Mouse (Mus musculus) liver, embryonic 11.5 days (tissue): ENCODE results near the gene Tmem115. TPM values are rescaled to one million over a fixed set of nuclear protein-coding genes. Genes with fewer than 3 reads are reported as not detected.
A peak's percentile ranks its signal among the peaks of the same experiment; 100 is the strongest.

Source experiments
- ATAC-seq: fragments of 200-750 bp; cut with Nextera tagmentation; replicated peaks from 2 replicates; pipeline ENCODE4 v1.8.0; 2017; ENCODE audit warnings: moderate number of reproducible peaks, mild to moderate bottlenecking, moderate TSS enrichment, moderate library complexity; ENCODE audit not compliant: low FRiP score
- DNase-seq: peaks from one replicate; pipeline ENCODE4 v3.0.0-alpha.2; 2017; ENCODE audit warnings: low spot score
- H3K27ac ChIP-seq: fragments of 300-500 bp; sonication (generic); 2 replicates; pipeline ENCODE4 v1.5.1; 2014; ENCODE audit warnings: mild to moderate bottlenecking, low read depth, low read length, control low read depth
- H3K27me3 ChIP-seq: fragments of 300-500 bp; sonication (generic); replicated peaks from 2 replicates; pipeline ENCODE4 v1.6.1; 2014; ENCODE audit warnings: low read length, mixed read lengths; ENCODE audit not compliant: control insufficient read depth, insufficient read depth
- H3K36me3 ChIP-seq: fragments of 300-500 bp; sonication (generic); 2 replicates; pipeline ENCODE4 v1.6.1; 2014; ENCODE audit warnings: mild to moderate bottlenecking, low read length, moderate library complexity, mixed read lengths; ENCODE audit not compliant: control insufficient read depth, insufficient read depth
- H3K4me1 ChIP-seq: fragments of 300-500 bp; sonication (generic); replicated peaks from 2 replicates; pipeline ENCODE4 v1.6.1; 2014; ENCODE audit warnings: low read length, mixed read lengths; ENCODE audit not compliant: control insufficient read depth, insufficient read depth
- H3K4me2 ChIP-seq: fragments of 300-500 bp; sonication (generic); 2 replicates; pipeline ENCODE4 v1.6.1; 2014; ENCODE audit warnings: mild to moderate bottlenecking, control low read depth, moderate library complexity
- H3K4me3 ChIP-seq: fragments of 300-500 bp; sonication (generic); 2 replicates; pipeline ENCODE4 v1.5.1; 2014; ENCODE audit warnings: low read depth, low read length, control low read depth
- H3K9ac ChIP-seq: fragments of 300-500 bp; sonication (generic); 2 replicates; pipeline ENCODE4 v1.6.1; 2014; ENCODE audit warnings: low read depth, low read length, control low read depth
- H3K9me3 ChIP-seq: fragments of 300-500 bp; sonication (generic); 2 replicates; pipeline ENCODE4 v1.6.1; 2016; ENCODE audit warnings: low read length, inconsistent platforms, mixed read lengths; ENCODE audit not compliant: control insufficient read depth
- WGBS: fragments of 180-500 bp; shearing (Covaris S2); extraction: QIAGEN DNeasy Blood & Tissue Kit; methylation state at CpG from one replicate; pipeline ENCODE4 v1.1.7; 2014; 5-methylcytosine and 5-hydroxymethylcytosine counted together
- polyA plus RNA-seq: library from polyadenylated mRNA; unstranded; fragments of >200 nt; fragmentation: Nextera tagmentation; extraction: Ambion mirVana; gene quantifications from 2 replicates; pipeline ENCODE4 v1.2.1, GENCODE M21; 2014

The Tmem115 gene
- polyA plus RNA-seq, 1 experiment from 2014 or later = 35.4 TPM

DNA sequence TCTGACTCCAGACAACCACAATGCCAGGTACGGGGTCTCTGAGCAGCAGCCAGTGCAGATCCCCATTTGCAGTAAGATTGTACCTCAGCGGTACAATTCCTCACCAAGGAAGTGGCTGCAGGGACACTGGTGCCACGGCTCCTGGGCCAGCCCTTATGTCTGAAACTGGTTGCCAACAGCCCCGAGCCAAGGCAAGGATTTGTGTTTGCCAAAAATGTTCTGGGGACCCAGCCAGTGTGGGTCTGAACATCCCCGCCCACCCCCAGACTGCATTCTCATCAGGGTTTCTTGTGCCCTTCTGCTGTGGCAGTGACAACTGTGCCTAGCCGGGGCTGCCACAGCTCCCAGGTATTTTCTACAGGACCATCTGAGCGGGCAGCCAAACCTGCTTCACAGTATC, 4.5 kb downstream of the Tmem115 start:
- Histone ChIP-seq H3K4me3 (no peak overlapping the region), H3K4me2 (no peak overlapping the region), H3K9me3 (no peaks in the 10 kb centered on the region), H3K9ac (no peak overlapping the region), H3K27ac (no peak overlapping the region), H3K36me3 (peaks cover 28% of the 10 kb centered on the region), H3K27me3 (no peaks in the 10 kb centered on the region), H3K4me1 (peaks cover 34% of the 10 kb centered on the region)
- DNase-seq (no peak), ATAC-seq (no peak)
- 91% methylated on average over 7 of the region's 7 CpGs for WGBS

DNA sequence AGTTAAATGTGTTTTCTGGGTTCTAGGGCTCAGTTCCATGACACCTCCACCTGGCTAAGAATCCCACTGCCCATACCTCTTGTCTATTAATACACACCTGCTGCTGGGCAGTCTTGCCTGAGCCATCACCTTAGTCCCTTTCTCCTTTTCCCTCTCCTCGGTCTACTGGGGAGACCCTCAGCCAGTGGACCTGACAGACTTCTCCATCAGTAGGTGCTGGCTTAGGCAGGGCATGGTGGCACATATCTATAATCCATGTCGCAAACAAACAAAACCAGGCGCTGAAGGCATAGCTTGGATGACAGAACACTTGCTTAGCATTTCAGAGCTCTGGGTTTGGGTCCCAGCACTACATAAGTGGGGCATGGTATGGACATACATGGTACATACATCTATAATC, 5.0 kb downstream of the Tmem115 start:
- ATAC-seq = no peak
- no peak overlapping the region for H3K4me2 ChIP-seq
- no peak for DNase-seq
- no peaks in the 10 kb centered on the region for H3K27me3 ChIP-seq
- WGBS = 91% methylated on average over 3 of the region's 3 CpGs
- H3K4me3 ChIP-seq = no peak overlapping the region
- no peak overlapping the region for H3K27ac ChIP-seq
- H3K4me1 ChIP-seq = peaks cover 34% of the 10 kb centered on the region
- no peaks in the 10 kb centered on the region for H3K9me3 ChIP-seq
- H3K36me3 ChIP-seq = peaks cover 28% of the 10 kb centered on the region
- no peak overlapping the region for H3K9ac ChIP-seq

GRCm38 (mm10) chr9:107539940-107540339, 6.2 kb downstream of the Tmem115 start:
- no peak overlapping the region for H3K27ac ChIP-seq
- ATAC-seq (no peak), DNase-seq (no peak)
- H3K9me3 ChIP-seq = no peaks in the 10 kb centered on the region
- H3K4me2 ChIP-seq = no peak overlapping the region; the same call in 1 of the 2 replicates
- no peak overlapping the region for H3K4me3 ChIP-seq
- no peaks in the 10 kb centered on the region for H3K27me3 ChIP-seq
- peaks cover 34% of the 10 kb centered on the region for H3K4me1 ChIP-seq
- 90% methylated on average over 8 of the region's 8 CpGs for WGBS
- peaks cover 36% of the 10 kb centered on the region for H3K36me3 ChIP-seq
- no peak overlapping the region for H3K9ac ChIP-seq

DNA sequence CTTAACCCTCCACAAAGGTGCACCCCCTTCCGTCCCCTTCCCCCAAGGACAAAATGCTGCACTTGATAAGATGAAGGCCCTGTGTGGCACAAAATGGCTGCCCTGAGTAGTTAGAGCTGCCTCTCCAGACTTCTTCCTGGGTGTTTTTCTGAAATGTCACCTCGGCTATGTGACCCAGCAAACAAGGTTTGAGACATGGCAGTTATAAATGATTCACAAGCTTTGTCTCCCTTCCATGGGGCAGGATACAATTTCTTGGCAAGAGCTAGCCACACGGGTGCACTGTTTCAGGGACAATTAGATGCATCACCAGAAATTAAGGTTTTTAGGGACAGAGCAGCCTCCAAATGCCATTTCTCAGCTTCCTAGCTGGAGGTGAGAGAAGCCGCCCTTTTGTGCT, 6.7 kb downstream of the Tmem115 start:
- H3K4me1 ChIP-seq = peaks cover 31% of the 10 kb centered on the region
- no peak for ATAC-seq
- no peak overlapping the region for H3K27ac ChIP-seq

GRCm38 (mm10) chr9:107541005-107541404, 7.3 kb downstream of the Tmem115 start:
- DNase-seq (no peak), ATAC-seq (no peak)
- Histone ChIP-seq H3K27ac (no peak overlapping the region), H3K4me2 (peak overlapping the region; percentile 97), H3K9ac (no peak overlapping the region), H3K4me1 (peaks cover 25% of the 10 kb centered on the region), H3K4me3 (peak overlapping the region; percentile 74), H3K36me3 (peaks cover 36% of the 10 kb centered on the region), H3K9me3 (no peaks in the 10 kb centered on the region), H3K27me3 (no peaks in the 10 kb centered on the region)
- 42% methylated on average over 10 of the region's 10 CpGs for WGBS

More for the DNA sequence above, 6.7 kb downstream of the Tmem115 start:
- no peaks in the 10 kb centered on the region for H3K9me3 ChIP-seq
- 74% methylated on average over 4 of the region's 4 CpGs for WGBS
- no peak for DNase-seq
- no peak overlapping the region; the same call in 1 of the 2 replicates for H3K4me2 ChIP-seq
- no peak overlapping the region for H3K4me3 ChIP-seq
- H3K9ac ChIP-seq = no peak overlapping the region
- peaks cover 36% of the 10 kb centered on the region for H3K36me3 ChIP-seq
- no peaks in the 10 kb centered on the region for H3K27me3 ChIP-seq

GRCm38 (mm10) chr9:107541474-107542351, 8.0 kb downstream of the Tmem115 start, which contains the start of the genes Cyb561d2 and Nprl2:
Cyb561d2 (minus strand) TSS chr9:107542193.
Nprl2 (plus strand) TSS chr9:107542226.
- Histone ChIP-seq H3K27me3 (no peaks in the 10 kb centered on the region), H3K4me1 (peaks cover 20% of the 10 kb centered on the region)

DNA sequence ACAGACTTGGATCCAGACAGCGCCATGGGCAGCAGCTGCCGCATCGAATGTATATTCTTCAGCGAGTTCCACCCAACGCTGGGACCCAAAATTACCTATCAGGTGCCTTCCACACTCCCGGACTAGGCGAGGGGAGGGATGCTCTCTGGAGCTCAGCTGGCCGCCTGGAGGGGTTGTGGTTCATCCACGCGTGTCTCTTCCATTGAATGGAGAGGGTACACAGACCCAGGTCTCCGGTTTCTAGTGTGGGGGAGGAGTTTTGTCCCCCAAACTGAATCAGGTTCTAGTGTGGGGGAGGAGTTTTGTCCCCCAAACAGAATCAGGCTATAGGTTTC, 8.6 kb downstream of the Tmem115 start:
- 1% methylated on average over 11 of the region's 11 CpGs for WGBS
- peak overlapping the region; percentile 75 for H3K9ac ChIP-seq
- H3K36me3 ChIP-seq = peaks cover 31% of the 10 kb centered on the region
- peak overlapping the region; percentile 97 for H3K4me2 ChIP-seq
- peaks cover 20% of the 10 kb centered on the region for H3K4me1 ChIP-seq
- H3K4me3 ChIP-seq = peak overlapping the region; percentile 74
- no peaks in the 10 kb centered on the region for H3K9me3 ChIP-seq
- peak overlapping the region; percentile 26; the same call in 1 of the 2 replicates for H3K27ac ChIP-seq
- ATAC-seq (peak; percentile 3; the same call in 1 of the 2 replicates), DNase-seq (no peak)
- H3K27me3 ChIP-seq = no peaks in the 10 kb centered on the region

More at GRCm38 (mm10) chr9:107541474-107542351, 8.0 kb downstream of the Tmem115 start, which contains the start of the genes Cyb561d2 and Nprl2:
- ATAC-seq (peak; percentile 86), DNase-seq (peak; percentile 96)
- peak within 1 kb of the TSS; percentile 74 for H3K4me3 ChIP-seq
- peak within 1 kb of the TSS; percentile 26 for H3K27ac ChIP-seq
- peak within 1 kb of the TSS; percentile 75 for H3K9ac ChIP-seq
- H3K4me2 ChIP-seq = peak within 1 kb of the TSS; percentile 97
- WGBS = under 1% methylated on average over 46 of the region's 46 CpGs
- peaks cover 35% of the 10 kb centered on the region for H3K36me3 ChIP-seq
- no peaks in the 10 kb centered on the region for H3K9me3 ChIP-seq

GRCm38 (mm10) chr9:107542721-107543120, 9.0 kb downstream of the Tmem115 start:
- Histone ChIP-seq H3K9me3 (no peaks in the 10 kb centered on the region), H3K9ac (peak overlapping the region; percentile 75), H3K4me3 (peak overlapping the region; percentile 74), H3K4me2 (peak overlapping the region; percentile 97), H3K27me3 (no peaks in the 10 kb centered on the region), H3K27ac (no peak overlapping the region), H3K36me3 (peaks cover 30% of the 10 kb centered on the region), H3K4me1 (peaks cover 21% of the 10 kb centered on the region)
- 54% methylated on average over 8 of the region's 8 CpGs for WGBS
- ATAC-seq = no peak
- DNase-seq = no peak
